Mouse (Mus musculus) intestine, embryonic 14.5 days (tissue): ENCODE results near the gene Fcho1. TPM values are rescaled to one million over a fixed set of nuclear protein-coding genes. Genes with fewer than 3 reads are reported as not detected.

Source experiments
- ATAC-seq: fragments of 200-750 bp; cut with Nextera tagmentation; replicated peaks from 2 replicates; pipeline ENCODE4 v1.8.0; 2017; ENCODE audit warnings: low read depth, moderate number of reproducible peaks, moderate TSS enrichment, moderate library complexity; ENCODE audit not compliant: low FRiP score, low TSS enrichment
- DNase-seq: peaks from one replicate; pipeline ENCODE4 v3.0.0-alpha.2; 2018; ENCODE audit warnings: low spot score
- H3K27ac ChIP-seq: fragments of 300-500 bp; sonication (generic); 2 replicates; pipeline ENCODE4 v1.5.1; 2014; ENCODE audit warnings: low read depth, mild to moderate bottlenecking, control low read depth
- H3K27me3 ChIP-seq: fragments of 300-500 bp; sonication (generic); replicated peaks from 2 replicates; pipeline ENCODE4 v1.6.1; 2014; ENCODE audit warnings: low read length, control low read depth; ENCODE audit not compliant: control insufficient read depth, insufficient read depth
- H3K36me3 ChIP-seq: fragments of 300-500 bp; sonication (generic); 2 replicates; pipeline ENCODE4 v1.6.1; 2014; ENCODE audit warnings: low read length, control low read depth; ENCODE audit not compliant: control insufficient read depth, insufficient read depth
- H3K4me1 ChIP-seq: fragments of 300-500 bp; sonication (generic); replicated peaks from 2 replicates; pipeline ENCODE4 v1.6.1; 2014; ENCODE audit warnings: low read length, control low read depth, mixed read lengths; ENCODE audit not compliant: control insufficient read depth, insufficient read depth
- H3K4me2 ChIP-seq: fragments of 300-500 bp; sonication (generic); 2 replicates; pipeline ENCODE4 v1.6.1; 2014; ENCODE audit warnings: low read length
- H3K4me3 ChIP-seq: fragments of 300-500 bp; sonication (generic); 2 replicates; pipeline ENCODE4 v1.5.1; 2014; ENCODE audit warnings: low read depth, low read length, control low read depth, mixed read lengths
- H3K9ac ChIP-seq: fragments of 300-500 bp; sonication (generic); 2 replicates; pipeline ENCODE4 v1.6.1; 2014; ENCODE audit warnings: mild to moderate bottlenecking, low read length
- H3K9me3 ChIP-seq: fragments of 300-500 bp; sonication (generic); 2 replicates; pipeline ENCODE4 v1.6.1; 2016; ENCODE audit warnings: low read length, control low read depth; ENCODE audit not compliant: control insufficient read depth
- WGBS: fragments of 180-500 bp; shearing (Covaris S2); extraction: QIAGEN DNeasy Blood & Tissue Kit; methylation state at CpG from one replicate; pipeline ENCODE4 v1.1.7; 2014; 5-methylcytosine and 5-hydroxymethylcytosine counted together
- polyA plus RNA-seq: library from polyadenylated mRNA; unstranded; fragments of >200 nt; fragmentation: Nextera tagmentation; extraction: Ambion mirVana; gene quantifications from 2 replicates; pipeline ENCODE4 v1.2.1, GENCODE M21; 2014

The Fcho1 gene
- polyA plus RNA-seq, 1 experiment from 2014 or later, result 6.9 TPM

DNA sequence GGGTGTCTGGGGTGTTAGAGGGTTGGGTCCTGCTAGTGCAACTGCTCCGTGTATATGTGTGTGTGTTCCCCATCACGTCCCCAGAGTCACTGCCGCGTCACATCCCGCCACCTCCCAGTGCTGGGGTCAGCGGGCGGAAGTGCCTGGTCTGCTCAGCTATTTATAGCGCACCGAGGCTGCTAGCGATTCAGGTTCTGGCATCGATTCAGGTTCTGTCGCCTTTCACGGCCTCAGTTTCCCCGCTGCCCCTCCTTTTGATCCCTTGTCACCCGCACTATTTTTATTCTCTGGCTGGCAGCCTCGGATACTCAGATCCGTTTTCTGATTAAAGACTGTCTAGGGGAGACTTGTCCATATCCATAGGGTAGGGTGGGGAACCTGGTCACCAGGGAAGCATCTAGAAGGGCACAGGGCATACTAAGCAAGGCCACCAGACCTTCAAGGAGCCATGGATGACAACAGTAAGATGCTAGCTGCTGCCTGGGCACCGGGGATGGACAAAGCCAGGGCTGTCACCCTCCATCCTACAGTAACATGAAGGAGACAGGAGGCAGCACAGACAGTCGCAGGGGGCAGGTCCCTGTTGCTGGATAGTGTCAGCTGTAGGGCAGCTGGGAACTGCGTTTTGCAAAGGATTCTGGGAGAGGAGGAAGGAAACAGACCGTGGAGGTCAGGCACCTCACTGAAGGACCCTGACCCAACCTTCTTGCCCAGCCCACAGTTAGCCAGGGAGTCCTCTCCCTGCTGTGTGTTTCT, 57.1 kb downstream of the Fcho1 start:
- 1% methylated on average over 21 of the region's 21 CpGs for WGBS
- H3K4me1 ChIP-seq, result peaks cover 16% of the 10 kb centered on the region
- peak overlapping the region; percentile 20; the same call in 1 of the 2 replicates for H3K9ac ChIP-seq
- peak overlapping the region; percentile 38 for H3K4me2 ChIP-seq
- no peaks in the 10 kb centered on the region for H3K36me3 ChIP-seq
- no peak overlapping the region for H3K27ac ChIP-seq
- no peaks in the 10 kb centered on the region for H3K9me3 ChIP-seq
- DNase-seq (peak; percentile 62), ATAC-seq (no peak)
- peak overlapping the region; percentile 1; the same call in 1 of the 2 replicates for H3K4me3 ChIP-seq
- H3K27me3 ChIP-seq, result peaks cover 20% of the 10 kb centered on the region

DNA sequence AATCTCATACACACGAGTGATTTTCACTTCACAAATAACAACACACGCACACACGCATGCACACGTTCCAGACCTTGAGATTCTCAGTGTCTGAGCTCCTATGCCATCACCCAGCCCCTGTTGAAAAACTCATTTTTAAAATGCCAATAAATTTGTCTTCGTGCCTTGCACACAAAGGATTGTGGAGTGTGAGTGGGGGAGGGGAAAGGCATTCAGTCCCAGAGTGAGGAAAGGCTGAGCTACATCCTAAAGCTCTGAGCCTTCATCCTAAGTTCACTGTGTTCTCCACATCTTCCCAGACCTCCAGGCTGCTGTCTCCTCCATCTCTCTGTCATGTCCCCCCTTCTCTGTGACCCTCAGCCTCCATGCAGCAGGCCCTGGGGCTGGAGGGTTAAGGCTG, 58.3 kb downstream of the Fcho1 start:
- H3K36me3 ChIP-seq, result no peaks in the 10 kb centered on the region
- H3K4me2 ChIP-seq, result no peak overlapping the region
- H3K9ac ChIP-seq, result no peak overlapping the region
- ATAC-seq (no peak), DNase-seq (no peak)
- H3K27ac ChIP-seq, result no peak overlapping the region
- H3K9me3 ChIP-seq, result no peaks in the 10 kb centered on the region
- no peak overlapping the region for H3K4me3 ChIP-seq
- peaks cover 15% of the 10 kb centered on the region for H3K4me1 ChIP-seq
- 46% methylated on average over 5 of the region's 5 CpGs for WGBS
- peaks cover 26% of the 10 kb centered on the region for H3K27me3 ChIP-seq

DNA sequence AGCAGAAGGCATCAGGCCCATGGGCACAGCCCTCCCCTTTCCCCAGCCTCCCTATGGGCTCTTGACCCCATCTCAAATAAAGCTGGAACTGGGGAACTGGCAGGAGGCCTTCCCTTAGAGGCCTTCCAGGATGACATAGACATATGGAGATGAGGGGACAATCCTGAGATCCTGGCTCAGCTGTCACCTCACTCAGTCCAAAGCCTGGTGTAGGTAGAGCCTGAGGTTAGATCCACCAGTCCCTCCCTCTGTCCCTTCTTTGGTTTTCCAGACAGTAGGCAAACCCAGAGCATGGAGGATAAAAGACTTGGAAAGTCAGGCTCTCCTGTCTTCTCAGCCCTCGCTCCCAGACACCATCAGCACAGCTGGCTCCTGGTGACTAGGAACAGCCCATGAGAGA, 58.7 kb downstream of the Fcho1 start:
- H3K4me2 ChIP-seq, result no peak overlapping the region
- no peak overlapping the region for H3K27ac ChIP-seq
- ATAC-seq (no peak), DNase-seq (no peak)
- H3K36me3 ChIP-seq, result no peaks in the 10 kb centered on the region
- no peak overlapping the region for H3K9ac ChIP-seq
- H3K27me3 ChIP-seq, result peaks cover 27% of the 10 kb centered on the region
- peaks cover 12% of the 10 kb centered on the region for H3K4me1 ChIP-seq
- 46% methylated on average over 1 of the region's 1 CpGs for WGBS
- H3K9me3 ChIP-seq, result no peaks in the 10 kb centered on the region
- H3K4me3 ChIP-seq, result no peak overlapping the region

DNA sequence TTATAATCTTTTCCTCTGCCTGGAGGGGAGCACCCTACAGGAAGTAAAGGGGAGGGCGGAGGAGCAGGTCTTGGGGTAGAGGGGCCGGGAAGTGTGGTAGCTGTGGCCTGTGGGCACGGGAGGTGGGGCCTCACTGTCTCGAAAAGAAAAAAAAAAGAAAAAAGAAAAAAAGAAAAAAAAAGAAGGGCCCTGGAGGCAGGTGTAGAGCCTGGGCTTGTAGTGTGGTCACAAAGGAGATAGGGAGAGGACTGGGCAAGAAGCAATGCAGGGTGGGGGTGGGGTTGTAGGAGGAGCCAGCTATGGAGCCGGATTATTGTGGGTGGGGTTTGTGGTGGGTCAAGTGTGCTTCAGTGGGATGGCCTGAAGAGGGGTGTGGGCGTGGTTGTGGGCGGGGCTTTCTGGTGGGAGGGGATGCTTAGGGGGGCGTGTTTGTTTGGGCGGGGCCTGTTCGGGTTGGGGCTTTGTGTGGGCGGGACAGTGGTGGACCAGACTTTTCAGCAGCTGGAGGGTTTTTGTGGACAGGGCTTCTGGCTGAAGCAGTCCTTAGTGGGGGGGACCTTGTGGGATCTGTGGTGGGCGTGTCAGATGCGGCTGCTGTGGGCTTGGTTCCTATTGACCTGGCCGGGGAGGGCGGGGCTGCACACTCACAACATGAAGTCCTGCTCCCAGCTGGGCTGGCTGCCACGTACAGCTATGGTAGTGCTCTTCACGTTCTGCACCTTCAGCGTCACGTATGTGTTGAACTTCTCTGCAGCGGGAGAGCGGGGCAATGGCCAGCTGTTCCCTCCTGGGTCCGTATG, 60.0 kb downstream of the Fcho1 start:
- no peak overlapping the region for H3K27ac ChIP-seq
- H3K4me3 ChIP-seq, result no peak overlapping the region
- H3K4me1 ChIP-seq, result peaks cover 12% of the 10 kb centered on the region; the same call in 1 of the 2 replicates
- peak; percentile 88 for DNase-seq
- H3K9ac ChIP-seq, result no peak overlapping the region
- H3K36me3 ChIP-seq, result no peaks in the 10 kb centered on the region
- H3K4me2 ChIP-seq, result peak overlapping the region; percentile 42
- 5% methylated on average over 22 of the region's 22 CpGs for WGBS
- H3K9me3 ChIP-seq, result no peaks in the 10 kb centered on the region
- ATAC-seq, result peak; percentile 76
- H3K27me3 ChIP-seq, result peaks cover 29% of the 10 kb centered on the region

DNA sequence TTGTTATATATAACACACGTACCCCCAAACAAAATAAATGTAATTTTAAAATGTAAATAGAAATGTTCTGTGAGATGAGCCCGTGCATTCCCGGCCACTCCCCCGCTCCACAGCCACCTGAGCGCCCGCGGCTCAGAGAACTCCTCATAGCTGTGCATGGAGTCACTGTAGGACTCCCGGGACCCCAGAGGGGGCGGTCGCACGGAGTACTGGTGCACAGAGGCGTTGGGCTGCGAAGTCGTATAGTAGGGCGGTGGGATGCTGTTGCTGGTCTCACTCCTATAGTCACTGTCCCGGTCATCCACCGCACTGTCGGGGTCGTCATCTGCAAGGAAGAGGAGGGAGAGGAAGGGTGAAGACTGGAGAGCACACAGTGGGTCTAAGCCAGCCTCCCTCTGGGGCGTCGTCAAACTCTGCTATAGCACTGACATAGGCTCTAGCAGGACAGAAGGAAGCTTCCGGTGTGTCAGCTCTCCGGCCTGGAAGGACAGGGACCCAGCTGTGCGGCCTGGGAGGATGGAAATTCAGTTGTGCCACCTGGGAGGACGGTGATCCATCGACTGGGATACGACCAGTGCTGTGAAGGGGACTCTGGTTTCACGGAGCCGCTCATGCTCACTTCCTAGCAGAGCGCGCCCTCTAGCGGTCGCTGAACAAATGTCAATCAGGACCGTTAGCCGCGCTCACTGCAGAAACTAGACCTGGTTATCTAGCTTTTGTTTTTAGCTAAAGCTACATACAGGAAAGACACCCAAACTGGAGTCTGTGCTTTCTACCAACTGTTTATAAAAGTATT, 65.0 kb downstream of the Fcho1 start:
- no peak overlapping the region for H3K27ac ChIP-seq
- H3K36me3 ChIP-seq, result no peaks in the 10 kb centered on the region
- ATAC-seq (0 out of 2 replicates have a peak, but pooled peaks have one; percentile 29), DNase-seq (peak; percentile 94)
- H3K27me3 ChIP-seq, result peaks cover 57% of the 10 kb centered on the region
- no peak overlapping the region for H3K9ac ChIP-seq
- H3K4me3 ChIP-seq, result no peak overlapping the region
- no peaks in the 10 kb centered on the region for H3K9me3 ChIP-seq
- 8% methylated on average over 36 of the region's 36 CpGs for WGBS
- H3K4me2 ChIP-seq, result no peak overlapping the region
- H3K4me1 ChIP-seq, result no peaks in the 10 kb centered on the region

DNA sequence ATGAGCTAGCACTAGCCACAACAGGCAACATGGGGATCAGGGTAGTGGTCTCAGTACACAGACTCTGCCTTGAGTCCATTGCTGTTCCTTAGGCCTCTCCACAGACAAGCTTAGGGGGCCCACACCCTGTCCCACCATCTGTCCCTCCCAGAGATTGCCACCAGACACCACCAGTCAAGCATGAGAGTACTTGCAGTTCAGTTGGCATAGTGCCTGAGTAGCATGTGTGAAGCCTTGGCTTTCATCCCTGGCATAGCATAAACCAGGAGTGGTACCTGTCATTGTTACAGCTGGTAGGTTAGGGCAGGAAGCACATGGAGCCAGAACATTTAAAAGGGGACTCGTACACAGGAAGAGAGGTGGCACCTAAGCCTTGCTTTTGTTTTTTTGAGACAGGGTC, 65.8 kb downstream of the Fcho1 start:
- Histone ChIP-seq H3K27ac (no peak overlapping the region), H3K4me1 (peaks cover under 1% of the 10 kb centered on the region; the same call in 1 of the 2 replicates), H3K4me2 (no peak overlapping the region), H3K9me3 (no peaks in the 10 kb centered on the region), H3K9ac (no peak overlapping the region), H3K36me3 (no peaks in the 10 kb centered on the region), H3K27me3 (peaks cover 65% of the 10 kb centered on the region), H3K4me3 (no peak overlapping the region)
- DNase-seq, result peak; percentile 50
- 79% methylated on average over 1 of the region's 1 CpGs for WGBS
- no peak for ATAC-seq

DNA sequence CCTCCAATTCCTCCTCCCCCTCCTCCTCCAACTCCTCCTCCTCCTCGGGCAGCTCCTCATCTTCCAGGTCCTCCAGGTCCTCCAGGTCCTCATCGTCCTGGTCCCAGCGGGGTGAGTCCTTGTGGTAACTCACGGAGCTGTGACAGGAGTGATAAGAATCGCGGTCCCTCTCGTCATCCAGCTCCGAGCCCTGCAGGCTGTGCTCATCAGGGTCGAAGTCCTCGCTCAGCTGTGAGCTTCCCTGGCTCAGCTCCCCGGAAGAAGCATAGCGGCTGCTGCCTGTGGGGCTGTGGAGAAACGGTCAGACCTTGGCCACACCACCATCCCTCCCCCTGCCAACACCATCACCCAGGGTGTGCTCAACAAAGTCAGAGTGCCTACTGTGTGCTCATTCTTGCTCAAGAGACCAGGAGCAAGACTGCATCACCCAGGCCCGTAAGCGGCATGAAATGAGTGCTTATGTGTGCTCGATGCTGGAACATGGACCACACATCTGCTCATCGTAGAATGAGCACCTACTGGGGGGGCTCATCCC, 66.9 kb downstream of the Fcho1 start:
- ATAC-seq, result 0 out of 2 replicates have a peak, but pooled peaks have one; percentile 4

More for the DNA sequence above, 66.9 kb downstream of the Fcho1 start:
- Histone ChIP-seq H3K27me3 (peaks cover 77% of the 10 kb centered on the region), H3K4me2 (no peak overlapping the region), H3K4me3 (no peak overlapping the region), H3K27ac (no peak overlapping the region), H3K4me1 (peaks cover 3% of the 10 kb centered on the region; the same call in 1 of the 2 replicates), H3K9me3 (no peaks in the 10 kb centered on the region), H3K9ac (no peak overlapping the region), H3K36me3 (no peaks in the 10 kb centered on the region)
- peak; percentile 61 for DNase-seq
- WGBS, result 29% methylated on average over 17 of the region's 17 CpGs
